Mouse (Mus musculus) skeletal muscle tissue, adult 2 months (tissue): Measurements from ENCODE around the gene Slc13a1.
"Not testable (repeated sequence)": the region's sequence is repeated elsewhere in the genome, so short reads cannot be mapped to it uniquely, and the experiment has no call there.

ENCODE experiments used
- DNase-seq: peaks from one replicate; pipeline ENCODE4 v3.0.0-alpha.2; 2012; ENCODE audit warnings: low read depth, low spot score

Gene Slc13a1

GRCm38 (mm10) chr6:24167734-24168327 lies at the start of gene Slc13a1:
Gene Slc13a1 (minus strand): TSS chr6:24168092.
- DNase-seq = no peak

DNA sequence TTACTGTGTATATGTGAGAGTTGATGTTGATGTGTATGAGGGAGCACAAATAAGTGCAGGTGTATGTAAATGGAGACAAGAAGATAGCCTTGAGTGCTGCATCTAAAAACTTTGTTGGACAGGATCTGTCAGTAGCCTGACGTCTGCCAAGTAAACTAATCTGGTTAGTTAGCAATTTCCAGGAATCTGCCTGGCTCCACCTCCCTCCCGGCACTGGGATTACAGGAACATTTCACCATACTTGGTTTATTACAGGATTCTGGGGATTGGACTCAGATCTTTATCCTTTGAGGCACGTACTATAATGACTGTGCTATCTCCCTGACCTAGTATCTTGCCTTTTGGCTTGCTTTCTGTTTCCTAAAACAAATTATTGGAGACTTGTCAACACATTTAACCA lies 40.0 kb upstream of the Slc13a1 start:
- DNase-seq = no peak

- no peak for DNase-seq
Observed at GRCm38 (mm10) chr6:24202226-24202625, 34.3 kb upstream of the Slc13a1 start.

DNA sequence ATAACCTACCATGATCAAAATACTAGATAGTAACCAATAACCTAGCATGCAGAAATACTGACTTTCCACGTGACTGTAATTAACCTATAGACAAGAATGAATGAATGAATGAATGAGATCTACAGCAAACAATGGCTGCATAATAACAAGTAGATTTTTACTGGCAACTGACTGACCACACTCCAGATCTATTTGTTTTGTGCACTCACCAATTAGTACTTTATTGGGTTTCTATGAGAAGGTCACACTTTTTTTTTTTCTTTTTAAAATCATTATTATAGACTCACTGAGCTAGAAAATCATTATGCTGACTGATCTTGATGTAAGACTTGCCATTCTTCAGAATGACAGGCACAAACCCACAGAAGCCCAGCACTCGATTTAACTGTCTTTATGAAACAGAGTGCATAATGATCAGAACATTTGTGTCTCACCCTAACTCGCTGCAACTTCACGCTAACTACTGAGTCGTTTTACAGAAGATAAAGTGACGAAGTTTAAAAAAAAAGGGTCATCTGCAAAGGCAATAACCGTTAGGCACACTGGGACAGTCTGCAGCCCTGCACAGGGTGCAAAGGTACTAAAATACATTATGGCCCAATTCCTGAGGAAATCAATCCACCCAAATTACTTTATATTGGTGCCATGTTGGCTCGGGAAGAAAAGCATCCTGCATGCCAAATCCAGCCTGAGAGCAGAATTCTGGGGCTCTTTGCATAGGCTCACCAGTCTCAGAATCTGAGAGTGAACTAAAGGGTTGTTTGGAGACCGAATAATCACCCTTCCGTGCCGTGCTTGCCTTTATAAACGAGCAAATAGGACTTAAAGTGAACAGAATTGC lies 33.0 kb upstream of the Slc13a1 start:
- no peak for DNase-seq

DNA sequence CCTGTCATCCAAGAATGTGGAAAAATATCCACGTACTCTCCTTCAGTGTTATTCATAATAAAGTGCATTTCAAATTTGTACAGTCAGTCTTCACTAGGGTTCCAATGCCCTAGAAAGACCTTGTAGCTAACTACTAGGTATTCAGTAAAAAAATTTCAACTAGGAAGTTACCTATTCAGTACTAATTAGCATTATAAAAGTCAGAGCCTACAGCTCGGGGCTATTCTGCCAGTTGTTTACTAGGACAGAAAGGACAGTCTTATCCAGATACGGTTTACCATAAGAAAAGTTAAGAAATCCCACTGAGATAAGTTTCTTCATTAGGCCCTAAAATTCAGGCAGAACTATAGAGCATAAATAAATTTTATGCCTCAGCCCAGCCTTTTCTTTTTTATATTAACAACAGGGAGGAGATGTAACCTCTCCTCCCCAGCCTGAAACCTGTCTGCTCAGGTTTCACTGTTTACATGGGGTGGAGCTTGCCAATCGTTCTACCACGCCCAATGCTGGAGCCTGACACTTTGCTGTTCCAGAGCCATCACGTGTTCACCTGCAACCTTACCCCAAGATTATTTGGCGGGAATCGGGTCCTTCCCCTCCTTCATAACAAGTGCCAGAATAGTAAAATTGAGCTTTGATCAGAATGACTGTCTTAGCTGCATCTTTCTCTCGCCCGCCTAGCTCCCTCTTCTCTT lies 29.8 kb upstream of the Slc13a1 start:
- DNase-seq = not testable (repeated sequence)

GRCm38 (mm10) chr6:24196406-24196805 lies 28.5 kb upstream of the Slc13a1 start:
- DNase-seq = not testable (repeated sequence)

- DNase-seq = no peak
Observed at GRCm38 (mm10) chr6:24183439-24183838, 15.5 kb upstream of the Slc13a1 start.

GRCm38 (mm10) chr6:24175393-24175792 lies 7.5 kb upstream of the Slc13a1 start:
- DNase-seq = no peak

GRCm38 (mm10) chr6:24173951-24174350 lies 6.1 kb upstream of the Slc13a1 start:
- DNase-seq = no peak

DNA sequence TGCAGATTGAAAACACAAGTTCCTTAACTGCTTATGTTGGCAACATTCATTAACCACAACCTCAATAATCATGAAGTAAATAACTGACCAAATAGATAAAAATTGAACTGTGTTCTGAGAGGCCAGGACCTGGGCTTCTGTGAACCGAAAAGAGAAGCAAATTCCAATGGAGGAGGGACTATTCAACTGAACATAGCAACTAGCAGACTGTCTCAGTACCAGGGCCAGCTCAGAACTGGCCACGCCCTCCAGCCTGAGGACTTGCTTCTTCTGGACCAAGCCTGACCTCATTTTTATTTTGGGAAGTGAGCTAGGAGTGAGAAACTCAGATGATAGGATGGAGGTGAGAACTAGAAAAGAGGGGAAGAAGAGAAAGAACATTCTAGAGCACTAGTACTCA lies 4.8 kb upstream of the Slc13a1 start:
- no peak for DNase-seq

GRCm38 (mm10) chr6:24166772-24167171 lies 1.1 kb downstream of the Slc13a1 start:
- no peak for DNase-seq

GRCm38 (mm10) chr6:24165249-24165648 lies 2.6 kb downstream of the Slc13a1 start:
- no peak for DNase-seq

- DNase-seq = no peak
Observed at GRCm38 (mm10) chr6:24159795-24160194, 8.1 kb downstream of the Slc13a1 start.

DNA sequence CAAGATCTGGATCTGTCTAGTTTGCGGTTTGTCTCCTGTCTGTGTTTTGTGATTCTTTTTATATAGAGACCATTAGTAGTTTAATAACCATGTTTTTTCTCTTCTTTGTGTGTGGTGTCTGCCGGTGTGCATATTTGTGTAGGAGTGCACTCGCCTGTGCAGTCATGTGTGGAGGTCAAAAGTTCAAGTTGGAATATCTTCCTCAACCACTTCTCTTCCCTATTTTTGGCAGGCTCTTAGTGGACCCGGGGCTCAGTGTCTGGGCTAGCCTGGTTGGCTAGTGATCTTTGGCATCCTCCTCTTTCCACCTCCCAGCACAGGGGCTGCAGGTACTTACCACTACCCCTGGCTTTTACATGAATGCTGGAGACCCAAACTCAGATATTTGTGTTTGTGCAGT lies 13.0 kb downstream of the Slc13a1 start:
- DNase-seq = no peak

DNA sequence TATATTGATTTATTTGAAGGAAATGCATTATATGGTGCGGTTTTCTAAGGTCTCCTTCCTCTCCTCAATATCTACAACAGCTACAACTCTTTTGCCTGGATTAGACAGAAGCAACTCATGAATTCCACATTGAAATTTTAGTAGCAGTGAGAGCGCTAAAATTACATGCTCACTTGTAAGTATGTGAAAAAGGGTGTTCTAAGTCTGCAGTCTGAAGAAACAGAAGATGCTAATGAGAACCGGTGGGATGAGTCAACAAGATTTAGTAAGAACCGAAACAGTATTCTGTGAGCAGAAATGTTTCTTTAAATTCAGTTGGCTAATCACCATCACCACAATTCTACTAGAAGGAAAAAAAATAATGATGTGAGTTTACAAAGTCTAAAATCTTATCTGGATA lies 34.9 kb downstream of the Slc13a1 start:
- no peak for DNase-seq

- DNase-seq = no peak
Observed at GRCm38 (mm10) chr6:24122632-24123031, 45.3 kb downstream of the Slc13a1 start.

- no peak for DNase-seq
Observed at GRCm38 (mm10) chr6:24111614-24112013, 56.3 kb downstream of the Slc13a1 start.

- DNase-seq = no peak
Observed at GRCm38 (mm10) chr6:24108471-24108870, 59.4 kb downstream of the Slc13a1 start.

- no peak for DNase-seq
Observed at GRCm38 (mm10) chr6:24106157-24106556, 61.7 kb downstream of the Slc13a1 start.

GRCm38 (mm10) chr6:24105681-24106080 lies 62.2 kb downstream of the Slc13a1 start:
- no peak for DNase-seq

DNA sequence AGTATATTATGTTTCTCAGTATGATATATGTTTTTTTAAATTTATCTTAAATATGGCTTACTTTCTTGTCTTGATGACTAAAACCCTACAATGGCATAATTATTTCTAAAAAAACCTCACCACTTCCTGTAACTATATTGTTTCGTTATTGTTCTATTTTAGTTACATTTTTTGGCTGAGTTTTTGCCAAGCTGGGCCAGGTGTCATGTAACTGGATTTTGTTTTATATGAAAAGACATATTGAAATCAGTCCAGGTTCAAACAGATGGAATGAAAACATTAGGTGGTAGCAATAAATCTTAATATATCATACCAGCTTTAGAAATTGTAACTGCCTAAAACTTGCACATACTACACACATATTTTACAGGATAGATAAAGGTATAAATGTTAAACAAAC lies 66.6 kb downstream of the Slc13a1 start:
- no peak for DNase-seq

GRCm38 (mm10) chr6:24100705-24101104 lies 67.2 kb downstream of the Slc13a1 start:
- no peak for DNase-seq

- DNase-seq = no peak
Observed at GRCm38 (mm10) chr6:24097400-24097799, 70.5 kb downstream of the Slc13a1 start.
